Mouse (Mus musculus): ENCODE measurements around the gene Hoxc4. TPM values are rescaled to one million over a fixed set of nuclear protein-coding genes. Genes with fewer than 3 reads are reported as not detected.

Gene Hoxc4
- polyA plus RNA-seq, 1 experiment from 2014 or later = 0.57 TPM

DNA sequence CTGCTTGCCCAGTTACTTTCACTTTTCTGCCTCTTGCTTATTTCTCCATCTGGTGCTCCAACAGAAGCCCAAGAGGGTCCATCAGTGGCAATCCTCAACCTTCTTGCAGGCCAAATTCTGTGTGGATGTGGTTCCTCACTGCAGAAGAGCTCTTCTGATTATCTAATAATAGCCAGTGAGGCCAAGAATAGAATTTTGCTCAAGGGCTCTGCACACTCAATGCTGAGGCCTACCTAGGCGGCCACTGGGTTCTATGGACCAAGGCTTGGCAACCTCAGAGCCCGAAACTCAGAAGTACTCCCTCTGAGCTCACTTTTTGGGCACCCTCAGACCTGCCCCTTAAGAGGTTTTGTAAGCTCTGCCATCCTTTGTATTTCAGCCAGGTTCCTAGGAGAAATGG, 17.4 kb upstream of the Hoxc4 start:
- H3K36me3 ChIP-seq = no peaks in the 10 kb centered on the region
- ATAC-seq (ENCODE audit: insufficient number of reproducible peaks, low FRiP score) = no peak
- no peak overlapping the region for H3K27ac ChIP-seq (ENCODE audit: poor library complexity, severe bottlenecking)
- no peak overlapping the region for H3K9ac ChIP-seq
- peaks cover 96% of the 10 kb centered on the region for H3K27me3 ChIP-seq (replicated peaks)
- WGBS = 20% methylated on average over 2 of the region's 2 CpGs
- H3K4me2 ChIP-seq = peak overlapping the region; percentile 91
- H3K4me3 ChIP-seq = no peak overlapping the region
- H3K9me3 ChIP-seq (replicated peaks) = no peaks in the 10 kb centered on the region
- peaks cover 29% of the 10 kb centered on the region for H3K4me1 ChIP-seq (replicated peaks)

DNA sequence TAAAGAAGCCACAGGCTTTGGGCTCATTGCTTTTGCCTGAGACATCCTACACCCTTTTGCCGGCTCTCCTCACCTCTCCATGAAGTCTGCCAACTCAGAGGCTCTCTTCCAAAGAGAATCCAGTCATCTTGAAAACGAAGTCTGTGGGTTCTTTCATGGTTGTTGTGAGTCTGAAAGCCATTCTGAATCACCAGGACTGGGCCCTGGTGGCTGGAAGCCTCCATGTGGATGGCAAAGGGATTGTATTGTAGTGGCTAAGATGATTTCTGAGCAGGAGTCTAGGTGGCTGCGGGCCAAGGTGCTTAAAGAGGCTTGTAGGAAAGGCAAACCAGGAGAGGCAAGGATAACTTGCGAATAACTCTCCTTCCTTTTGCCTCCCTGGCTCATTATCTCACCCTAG, 16.6 kb upstream of the Hoxc4 start:
- Histone ChIP-seq H3K36me3 (no peaks in the 10 kb centered on the region), H3K27ac (ENCODE audit: poor library complexity, severe bottlenecking) (no peak overlapping the region), H3K27me3 (replicated peaks) (peaks cover 97% of the 10 kb centered on the region), H3K9me3 (replicated peaks) (no peaks in the 10 kb centered on the region), H3K4me3 (no peak overlapping the region), H3K4me1 (replicated peaks) (peaks cover 29% of the 10 kb centered on the region), H3K9ac (no peak overlapping the region), H3K4me2 (no peak overlapping the region)
- no peak for ATAC-seq (ENCODE audit: insufficient number of reproducible peaks, low FRiP score)
- WGBS = 23% methylated on average over 4 of the region's 4 CpGs

DNA sequence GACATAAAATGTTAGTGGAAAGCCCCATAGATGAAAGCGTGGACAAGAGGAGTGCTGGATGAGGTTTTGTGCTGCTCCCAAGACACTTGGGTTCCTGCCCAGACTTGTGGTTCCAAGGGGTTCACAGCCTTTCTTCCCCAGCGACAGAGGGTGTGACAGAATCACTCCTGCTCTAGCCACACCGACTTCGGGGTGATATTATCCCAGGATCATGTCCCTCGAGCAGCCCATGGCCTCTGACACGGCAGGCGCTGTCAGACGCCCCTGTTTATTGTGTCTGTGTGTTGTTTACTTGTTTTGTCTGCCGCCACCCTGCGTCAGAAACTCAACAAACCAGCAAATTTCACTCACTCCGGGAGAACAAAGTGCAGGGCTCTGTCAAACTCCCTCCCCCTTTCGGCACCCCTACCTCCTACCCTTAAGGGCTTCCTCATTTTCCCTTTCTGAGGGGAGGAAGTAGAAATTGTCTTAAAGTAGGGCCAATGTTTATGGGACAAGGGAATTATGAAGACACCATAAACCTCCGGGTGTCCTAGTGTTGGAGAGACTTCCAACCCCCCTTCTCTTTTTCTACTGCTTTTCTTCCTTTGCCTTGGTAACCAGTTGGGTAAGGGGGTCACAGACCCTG, 15.8 kb upstream of the Hoxc4 start:
- Histone ChIP-seq H3K27me3 (replicated peaks) (peaks cover 98% of the 10 kb centered on the region), H3K36me3 (no peaks in the 10 kb centered on the region), H3K4me3 (no peak overlapping the region), H3K9ac (no peak overlapping the region), H3K4me1 (replicated peaks) (peaks cover 29% of the 10 kb centered on the region), H3K4me2 (no peak overlapping the region), H3K9me3 (replicated peaks) (no peaks in the 10 kb centered on the region), H3K27ac (ENCODE audit: poor library complexity, severe bottlenecking) (no peak overlapping the region)
- ATAC-seq (ENCODE audit: insufficient number of reproducible peaks, low FRiP score) = no peak
- WGBS = 15% methylated on average over 13 of the region's 13 CpGs

DNA sequence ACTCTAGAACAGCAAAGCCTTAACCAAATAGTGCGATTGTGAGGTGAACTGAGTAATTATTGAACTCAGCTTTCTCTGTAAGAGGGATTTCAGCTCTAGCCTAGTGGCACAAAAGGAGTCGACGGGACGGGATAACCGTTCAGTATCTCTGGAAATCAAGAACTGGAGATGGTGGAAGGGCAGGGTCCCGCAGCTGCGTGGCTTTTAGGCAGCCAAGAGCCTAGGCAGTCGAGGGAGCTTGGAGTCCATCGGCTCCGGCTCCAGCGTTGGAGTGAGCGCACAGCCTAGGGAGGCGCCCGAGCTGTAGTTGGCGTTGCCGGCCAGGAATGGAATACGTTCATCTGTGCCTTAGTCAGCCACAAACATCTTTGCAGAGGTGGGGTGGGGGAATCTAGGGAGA, 13.4 kb upstream of the Hoxc4 start:
- Histone ChIP-seq H3K4me2 (no peak overlapping the region), H3K9me3 (replicated peaks) (no peaks in the 10 kb centered on the region), H3K4me1 (replicated peaks) (peaks cover 12% of the 10 kb centered on the region), H3K27ac (ENCODE audit: poor library complexity, severe bottlenecking) (no peak overlapping the region), H3K36me3 (no peaks in the 10 kb centered on the region), H3K4me3 (no peak overlapping the region), H3K9ac (no peak overlapping the region), H3K27me3 (replicated peaks) (peaks cover 98% of the 10 kb centered on the region)
- ATAC-seq (ENCODE audit: insufficient number of reproducible peaks, low FRiP score) = no peak
- WGBS = under 1% methylated on average over 17 of the region's 17 CpGs

DNA sequence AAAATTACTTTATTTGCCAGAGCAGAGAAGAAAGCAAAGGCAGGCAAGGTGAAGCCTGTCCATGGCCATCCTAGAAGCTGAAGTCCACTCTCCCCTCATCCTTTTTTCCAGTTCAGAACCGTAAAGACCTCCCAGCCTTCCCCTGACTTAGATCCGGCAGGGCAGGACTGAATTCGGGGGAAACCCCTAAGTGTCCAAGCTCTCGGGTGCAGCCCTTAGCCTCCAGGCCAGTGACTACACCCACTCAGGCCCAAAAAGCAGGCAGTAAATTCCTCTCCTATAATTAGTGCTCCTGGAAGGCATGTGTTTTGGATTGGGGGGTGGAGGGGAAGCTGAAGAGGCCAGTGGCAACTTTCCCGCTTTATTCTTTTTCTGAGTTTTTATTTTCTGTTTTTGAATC, 12.9 kb upstream of the Hoxc4 start:
- H3K4me2 ChIP-seq = no peak overlapping the region
- no peak overlapping the region for H3K4me3 ChIP-seq

DNA sequence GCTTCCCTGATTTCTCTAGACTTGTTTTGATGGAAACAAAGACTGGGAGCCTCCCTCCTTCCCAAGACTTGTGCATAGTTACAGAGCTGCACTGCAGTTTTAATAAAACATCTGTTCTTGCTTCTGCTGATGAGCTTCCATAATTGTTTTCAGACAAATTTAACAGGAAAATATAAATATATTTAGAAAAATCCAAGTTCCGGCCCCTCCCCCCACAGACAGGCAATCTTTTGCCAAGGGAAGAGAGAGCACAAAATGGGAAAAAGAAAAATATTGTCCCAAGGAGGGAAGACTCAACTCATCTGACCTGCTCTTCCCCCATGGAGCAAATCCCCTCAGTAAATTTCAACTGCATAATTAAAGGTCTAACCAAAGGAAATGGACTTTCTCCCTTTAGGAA, 12.4 kb upstream of the Hoxc4 start:
- no peak overlapping the region for H3K4me3 ChIP-seq
- H3K4me2 ChIP-seq = no peak overlapping the region
- peaks cover 98% of the 10 kb centered on the region for H3K27me3 ChIP-seq (replicated peaks)
- 14% methylated on average over 1 of the region's 1 CpGs for WGBS
- ATAC-seq (ENCODE audit: insufficient number of reproducible peaks, low FRiP score) = no peak
- no peaks in the 10 kb centered on the region for H3K36me3 ChIP-seq
- no peak overlapping the region for H3K27ac ChIP-seq (ENCODE audit: poor library complexity, severe bottlenecking)
- no peak overlapping the region for H3K9ac ChIP-seq
- H3K4me1 ChIP-seq (replicated peaks) = 0 out of 2 replicates have a peak, but pooled peaks cover 2% of the 10 kb centered on the region
- no peaks in the 10 kb centered on the region for H3K9me3 ChIP-seq (replicated peaks)

More for the DNA sequence above, 12.9 kb upstream of the Hoxc4 start:
- peaks cover 8% of the 10 kb centered on the region for H3K4me1 ChIP-seq (replicated peaks)
- ATAC-seq (ENCODE audit: insufficient number of reproducible peaks, low FRiP score) = no peak
- H3K9me3 ChIP-seq (replicated peaks) = no peaks in the 10 kb centered on the region
- H3K9ac ChIP-seq = no peak overlapping the region
- H3K27ac ChIP-seq (ENCODE audit: poor library complexity, severe bottlenecking) = no peak overlapping the region
- peaks cover 98% of the 10 kb centered on the region for H3K27me3 ChIP-seq (replicated peaks)
- WGBS = 8% methylated on average over 5 of the region's 5 CpGs
- no peaks in the 10 kb centered on the region for H3K36me3 ChIP-seq

DNA sequence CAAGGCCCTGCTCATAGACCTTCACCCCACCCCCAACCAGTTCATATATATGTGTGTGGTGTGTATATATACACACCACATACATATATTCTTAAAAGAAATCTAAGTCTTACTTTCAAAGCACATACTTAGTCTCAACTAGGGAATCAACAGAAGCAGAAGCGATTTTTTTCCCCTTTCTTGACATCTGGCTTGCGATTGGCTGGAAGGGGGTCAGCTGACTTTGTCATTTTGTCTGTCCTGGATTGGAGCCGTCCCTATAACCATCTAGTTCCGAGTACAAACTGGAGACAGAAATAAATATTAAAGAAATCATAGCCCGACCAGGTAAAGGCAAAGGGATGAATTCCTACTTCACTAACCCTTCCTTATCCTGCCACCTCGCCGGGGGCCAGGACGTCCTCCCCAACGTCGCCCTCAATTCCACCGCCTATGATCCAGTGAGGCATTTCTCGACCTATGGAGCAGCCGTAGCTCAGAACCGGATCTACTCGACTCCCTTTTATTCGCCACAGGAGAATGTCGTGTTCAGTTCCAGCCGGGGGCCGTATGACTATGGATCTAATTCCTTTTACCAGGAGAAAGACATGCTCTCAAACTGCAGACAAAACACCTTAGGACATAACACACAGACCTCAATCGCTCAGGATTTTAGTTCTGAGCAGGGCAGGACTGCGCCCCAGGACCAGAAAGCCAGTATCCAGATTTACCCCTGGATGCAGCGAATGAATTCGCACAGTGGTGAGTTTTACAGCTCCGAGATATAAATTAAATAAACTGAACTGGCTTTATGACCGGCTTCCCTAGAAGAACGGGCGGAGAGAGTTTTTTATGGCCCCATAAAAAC, 9.2 kb upstream of the Hoxc4 start:
- no peak for ATAC-seq (ENCODE audit: insufficient number of reproducible peaks, low FRiP score)
- H3K4me1 ChIP-seq (replicated peaks) = peaks cover 11% of the 10 kb centered on the region

DNA sequence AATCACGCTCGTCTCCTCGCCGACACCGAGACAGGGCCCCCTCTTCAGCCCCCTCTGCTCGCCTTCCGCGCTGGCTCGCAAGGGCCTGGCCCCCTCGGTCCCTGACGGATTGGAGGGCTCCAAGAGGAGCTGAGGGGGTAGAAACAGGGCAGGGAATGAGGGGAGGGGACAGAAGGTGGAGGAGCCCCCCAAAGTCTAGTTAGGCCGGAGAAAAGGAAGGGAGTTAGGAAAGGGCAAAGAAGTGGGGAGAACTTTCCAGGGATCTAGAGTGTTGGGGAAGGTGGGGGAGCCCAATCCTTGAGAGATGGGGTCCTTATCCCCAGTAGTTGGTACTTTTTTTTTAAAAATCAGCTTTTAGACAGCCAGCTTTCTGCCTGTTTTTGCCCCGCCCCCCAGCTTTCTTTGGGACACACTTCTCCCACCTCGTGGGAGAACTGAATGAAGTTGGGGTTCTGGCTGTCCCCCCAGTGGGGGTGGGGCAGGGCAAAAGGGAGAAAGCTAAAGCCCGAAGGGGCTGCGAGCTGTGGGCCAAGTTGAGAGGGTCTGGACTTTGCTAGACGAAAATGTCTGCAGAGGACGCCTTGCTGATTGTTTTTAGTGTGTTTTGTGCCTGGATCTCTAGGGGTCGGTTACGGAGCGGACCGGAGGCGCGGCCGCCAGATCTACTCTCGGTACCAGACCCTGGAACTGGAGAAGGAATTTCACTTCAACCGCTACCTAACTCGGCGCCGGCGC, 8.5 kb upstream of the Hoxc4 start:
- H3K27ac ChIP-seq (ENCODE audit: poor library complexity, severe bottlenecking) = no peak overlapping the region
- H3K4me3 ChIP-seq = no peak overlapping the region
- no peak overlapping the region for H3K4me2 ChIP-seq
- peaks cover 12% of the 10 kb centered on the region for H3K4me1 ChIP-seq (replicated peaks)
- H3K9ac ChIP-seq = no peak overlapping the region
- peaks cover 98% of the 10 kb centered on the region for H3K27me3 ChIP-seq (replicated peaks)
- no peaks in the 10 kb centered on the region for H3K36me3 ChIP-seq
- ATAC-seq (ENCODE audit: insufficient number of reproducible peaks, low FRiP score) = no peak
- no peaks in the 10 kb centered on the region for H3K9me3 ChIP-seq (replicated peaks)
- WGBS = 1% methylated on average over 31 of the region's 31 CpGs

More for the DNA sequence above, 9.2 kb upstream of the Hoxc4 start:
- no peaks in the 10 kb centered on the region for H3K36me3 ChIP-seq
- 2% methylated on average over 27 of the region's 27 CpGs for WGBS
- no peaks in the 10 kb centered on the region for H3K9me3 ChIP-seq (replicated peaks)
- H3K27me3 ChIP-seq (replicated peaks) = peaks cover 98% of the 10 kb centered on the region
- no peak overlapping the region for H3K9ac ChIP-seq
- no peak overlapping the region for H3K4me2 ChIP-seq
- H3K27ac ChIP-seq (ENCODE audit: poor library complexity, severe bottlenecking) = no peak overlapping the region
- no peak overlapping the region for H3K4me3 ChIP-seq

DNA sequence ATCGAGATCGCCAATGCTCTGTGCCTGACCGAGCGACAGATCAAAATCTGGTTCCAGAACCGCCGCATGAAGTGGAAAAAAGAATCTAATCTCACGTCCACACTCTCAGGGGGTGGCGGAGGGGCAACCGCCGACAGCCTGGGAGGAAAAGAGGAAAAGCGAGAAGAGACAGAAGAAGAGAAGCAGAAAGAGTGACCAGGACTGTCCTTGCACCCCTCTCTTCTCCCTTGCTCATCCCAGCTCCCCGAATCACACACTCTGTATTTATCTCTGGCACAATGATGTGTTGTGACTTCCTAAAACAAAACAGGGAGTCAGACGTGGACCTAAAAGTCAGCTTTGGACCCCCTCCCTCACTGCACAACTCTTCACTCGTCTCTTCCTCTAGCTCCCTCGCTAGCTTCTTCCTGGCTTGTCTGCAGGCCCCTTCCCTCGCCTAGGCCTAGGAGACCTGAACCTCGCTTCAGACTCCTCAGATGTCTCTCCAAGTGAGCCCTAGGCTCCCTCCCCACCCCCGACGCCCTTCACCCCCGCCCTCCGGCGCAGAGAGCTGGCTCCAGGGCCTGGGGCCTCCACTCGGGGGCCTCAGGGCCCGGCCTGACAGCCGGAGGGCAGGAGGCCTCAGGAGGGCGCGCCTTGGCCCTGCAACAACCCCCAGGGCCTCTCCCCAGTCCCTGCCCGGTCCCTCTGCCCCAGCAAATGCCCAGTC, 7.7 kb upstream of the Hoxc4 start:
- Histone ChIP-seq H3K9me3 (replicated peaks) (no peaks in the 10 kb centered on the region), H3K4me3 (no peak overlapping the region), H3K9ac (no peak overlapping the region), H3K4me2 (no peak overlapping the region), H3K36me3 (no peaks in the 10 kb centered on the region), H3K4me1 (replicated peaks) (peaks cover 12% of the 10 kb centered on the region), H3K27ac (ENCODE audit: poor library complexity, severe bottlenecking) (no peak overlapping the region), H3K27me3 (replicated peaks) (peaks cover 98% of the 10 kb centered on the region)
- ATAC-seq (ENCODE audit: insufficient number of reproducible peaks, low FRiP score) = no peak
- 1% methylated on average over 28 of the region's 28 CpGs for WGBS

DNA sequence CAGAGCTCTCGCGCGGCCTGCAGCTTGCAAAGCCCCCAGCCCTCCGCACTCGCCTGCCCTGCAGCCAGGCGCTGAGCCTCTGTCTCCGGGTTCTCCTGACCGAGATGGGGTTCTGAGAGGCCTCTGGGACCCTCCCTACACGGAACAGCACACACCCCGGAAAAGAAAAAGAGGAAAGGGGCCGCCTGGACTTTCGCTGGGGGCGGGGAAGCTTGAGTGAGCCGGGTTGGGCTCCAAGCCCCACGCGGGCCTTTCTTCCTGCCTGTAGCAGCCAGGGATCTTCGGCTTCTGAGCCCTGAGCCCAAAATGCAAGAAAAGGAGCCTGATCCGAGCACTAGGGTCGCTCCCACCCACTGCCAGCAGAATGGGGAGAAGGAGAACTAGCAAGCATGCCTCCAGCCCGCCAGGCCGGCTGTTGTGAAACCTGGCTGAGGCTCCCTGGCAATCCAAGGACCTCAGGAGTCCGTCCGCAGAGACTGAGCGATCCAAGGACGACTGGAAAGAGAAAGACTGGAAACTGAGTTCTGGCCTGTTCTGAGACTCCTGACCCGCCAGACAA, 6.7 kb upstream of the Hoxc4 start:
- H3K36me3 ChIP-seq = no peaks in the 10 kb centered on the region
- H3K4me3 ChIP-seq = 0 out of 2 replicates have a peak overlapping the region, but pooled peaks have one; percentile 10
- peaks cover 12% of the 10 kb centered on the region for H3K4me1 ChIP-seq (replicated peaks)
- no peak for ATAC-seq (ENCODE audit: insufficient number of reproducible peaks, low FRiP score)
- peak overlapping the region; percentile 30 for H3K4me2 ChIP-seq
- no peaks in the 10 kb centered on the region for H3K9me3 ChIP-seq (replicated peaks)
- H3K27me3 ChIP-seq (replicated peaks) = peaks cover 98% of the 10 kb centered on the region
- H3K9ac ChIP-seq = no peak overlapping the region
- H3K27ac ChIP-seq (ENCODE audit: poor library complexity, severe bottlenecking) = no peak overlapping the region
- under 1% methylated on average over 26 of the region's 26 CpGs for WGBS
